Mouse (Mus musculus) gastrocnemius, adult 8-10 months (tissue): Measurements from ENCODE around the gene Igdcc3. TPM values are rescaled to one million over a fixed set of nuclear protein-coding genes. Genes with fewer than 3 reads are reported as not detected.
"Not testable (repeated sequence)": the region's sequence is repeated elsewhere in the genome, so short reads cannot be mapped to it uniquely, and the experiment has no call there.

Experiments used
- DNase-seq, 2 experiments: peaks; one replicate each; pipeline ENCODE4 v3.0.0; 2022; ENCODE audit warnings: low spot score in 2 of 2
- total RNA-seq, 4 experiments: library from RNA; stranded (reverse); gene quantifications; 2 replicates each; pipeline ENCODE4 v1.2.4; 2022

Igdcc3 gene
- total RNA-seq, 4 experiments from 2014 or later: 0.10 to 0.17 (median 0.12) TPM

DNA sequence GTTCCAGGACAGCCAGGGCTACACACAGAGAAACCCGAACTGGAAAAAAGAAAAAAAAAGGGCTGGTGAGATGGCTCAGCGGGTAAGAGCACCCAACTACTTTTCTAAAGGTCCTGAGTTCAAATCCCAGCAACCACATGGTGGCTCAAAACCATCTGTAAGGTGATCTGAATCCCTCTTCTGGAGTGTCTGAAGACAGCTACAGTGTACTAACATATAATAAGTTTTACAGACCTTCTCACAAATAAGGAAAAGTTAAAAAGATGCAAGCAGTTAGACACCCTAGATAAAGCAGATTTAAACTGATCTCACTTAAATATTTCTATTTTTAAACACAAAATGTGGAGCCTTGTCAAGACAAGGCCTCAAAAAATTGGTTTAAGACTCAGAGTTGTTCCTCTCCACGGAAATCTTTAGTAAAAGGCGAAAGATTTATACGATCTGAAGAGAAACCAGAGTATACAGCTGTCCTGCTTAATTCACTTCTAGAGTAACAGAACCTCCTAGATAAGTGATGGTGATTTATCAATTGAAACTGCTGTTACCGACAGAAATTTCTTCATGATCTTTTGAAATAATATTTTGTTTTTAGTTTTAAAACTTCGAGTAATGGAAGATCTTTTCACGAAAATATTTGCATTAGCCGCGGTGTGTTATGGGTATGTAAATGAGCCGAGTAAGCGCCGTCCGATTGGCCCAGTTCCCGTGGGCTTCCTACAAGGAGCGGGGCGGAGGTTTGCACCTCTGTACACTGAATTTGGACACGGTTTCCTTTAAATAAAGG lies 60.6 kb downstream of the Igdcc3 start:
- DNase-seq: peak; percentile 72 to 84

DNA sequence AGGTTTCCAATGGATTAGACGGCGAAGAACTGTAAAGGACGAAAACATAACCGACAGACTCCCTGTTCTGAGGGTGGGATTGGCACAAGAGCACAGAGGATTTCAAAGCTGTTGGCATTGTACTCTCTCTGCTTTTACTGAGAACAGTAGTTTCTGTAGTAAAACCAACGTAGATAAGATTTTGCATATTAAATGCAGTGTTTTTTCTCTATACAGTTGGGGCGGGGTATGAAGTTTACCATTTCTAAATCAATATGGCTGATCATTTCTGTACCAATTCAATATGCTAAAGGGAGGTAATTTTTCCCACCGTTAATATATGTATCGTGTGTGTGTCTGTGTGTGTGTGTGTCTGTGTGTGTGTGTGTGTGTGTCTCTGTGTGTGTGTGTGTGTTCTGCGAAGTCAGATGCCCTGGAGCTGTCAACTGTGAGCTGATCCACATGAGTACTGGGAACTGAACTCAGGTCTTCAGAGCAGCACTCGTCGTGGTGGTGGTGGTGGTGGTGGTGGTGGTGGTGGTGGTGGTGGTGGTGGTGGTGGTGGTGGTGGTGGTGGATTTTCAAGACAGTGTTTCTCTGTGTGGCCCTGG lies 61.3 kb downstream of the Igdcc3 start:
- DNase-seq: no peak

DNA sequence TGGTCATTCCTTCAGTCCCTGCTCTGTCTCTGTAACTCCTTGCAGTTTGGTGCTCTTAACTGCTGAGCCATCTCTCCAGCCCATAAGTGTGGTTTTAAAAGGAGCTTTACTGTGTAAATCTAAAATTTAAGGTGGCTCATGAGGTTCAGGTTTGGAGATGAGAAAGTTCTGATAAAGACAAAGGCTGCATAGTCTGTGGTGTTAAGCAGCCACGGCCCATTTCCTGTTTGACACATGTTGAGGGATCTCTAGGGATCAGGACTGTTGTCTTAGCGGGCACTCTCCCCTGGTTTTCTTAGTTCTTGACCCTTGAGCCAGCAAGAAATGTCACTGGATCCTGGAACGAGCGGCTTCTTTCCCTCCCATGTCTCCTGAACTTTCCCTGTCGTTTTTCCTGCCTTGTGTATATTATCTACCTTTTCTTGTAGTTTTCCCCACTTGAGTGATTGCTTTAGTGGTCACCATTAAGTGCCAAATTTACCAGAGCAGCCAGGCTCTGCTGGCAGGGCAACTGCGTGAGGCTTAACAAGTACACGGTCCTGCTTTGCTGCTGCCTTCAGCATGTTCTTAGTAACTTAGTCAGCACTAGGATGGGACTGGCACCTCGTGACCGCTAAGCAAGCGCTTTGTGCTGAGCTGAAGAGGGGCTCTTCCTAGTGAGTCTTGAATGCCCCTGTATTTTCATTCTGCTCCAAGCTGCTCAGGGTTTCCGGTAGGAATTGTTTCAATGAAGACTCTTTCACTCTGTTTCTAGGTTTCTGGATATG lies 64.2 kb downstream of the Igdcc3 start:
- no peak for DNase-seq

DNA sequence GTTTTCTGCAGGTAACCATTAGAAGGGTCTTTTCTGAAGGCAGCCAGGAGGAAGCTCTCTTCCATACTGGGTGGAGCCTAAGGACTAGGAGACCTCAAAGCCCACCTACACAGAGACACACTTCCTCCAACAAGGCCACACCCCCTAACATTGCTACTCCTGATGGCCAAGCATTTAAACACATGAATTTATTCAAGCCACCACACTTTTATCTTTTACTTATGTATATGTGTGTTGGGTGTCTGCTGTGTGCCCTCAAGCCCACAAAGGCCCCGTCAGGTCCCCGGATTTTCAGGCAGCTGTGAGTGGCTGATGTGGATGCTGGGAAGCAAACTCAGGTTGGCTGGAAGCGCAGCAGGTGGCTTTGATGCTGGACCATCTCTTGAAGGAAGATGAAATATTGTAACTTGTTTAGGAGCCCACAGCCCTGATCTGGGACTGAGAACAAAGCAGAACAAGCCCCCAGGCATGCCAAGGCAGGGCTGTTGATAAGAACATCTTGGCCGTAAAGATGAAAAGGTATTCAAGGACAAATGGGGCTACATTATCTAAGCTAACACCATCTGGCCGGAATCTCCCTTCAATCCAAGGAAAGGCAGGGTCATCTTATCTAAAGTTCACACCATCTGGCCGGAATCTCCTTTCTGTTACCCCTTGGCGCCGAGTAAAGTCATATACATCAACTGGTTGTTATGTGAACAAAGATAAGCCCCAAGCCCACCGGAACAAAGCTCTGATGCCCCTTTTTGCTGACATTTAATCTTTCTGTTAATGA lies 66.2 kb downstream of the Igdcc3 start:
- DNase-seq: not testable (repeated sequence)

DNA sequence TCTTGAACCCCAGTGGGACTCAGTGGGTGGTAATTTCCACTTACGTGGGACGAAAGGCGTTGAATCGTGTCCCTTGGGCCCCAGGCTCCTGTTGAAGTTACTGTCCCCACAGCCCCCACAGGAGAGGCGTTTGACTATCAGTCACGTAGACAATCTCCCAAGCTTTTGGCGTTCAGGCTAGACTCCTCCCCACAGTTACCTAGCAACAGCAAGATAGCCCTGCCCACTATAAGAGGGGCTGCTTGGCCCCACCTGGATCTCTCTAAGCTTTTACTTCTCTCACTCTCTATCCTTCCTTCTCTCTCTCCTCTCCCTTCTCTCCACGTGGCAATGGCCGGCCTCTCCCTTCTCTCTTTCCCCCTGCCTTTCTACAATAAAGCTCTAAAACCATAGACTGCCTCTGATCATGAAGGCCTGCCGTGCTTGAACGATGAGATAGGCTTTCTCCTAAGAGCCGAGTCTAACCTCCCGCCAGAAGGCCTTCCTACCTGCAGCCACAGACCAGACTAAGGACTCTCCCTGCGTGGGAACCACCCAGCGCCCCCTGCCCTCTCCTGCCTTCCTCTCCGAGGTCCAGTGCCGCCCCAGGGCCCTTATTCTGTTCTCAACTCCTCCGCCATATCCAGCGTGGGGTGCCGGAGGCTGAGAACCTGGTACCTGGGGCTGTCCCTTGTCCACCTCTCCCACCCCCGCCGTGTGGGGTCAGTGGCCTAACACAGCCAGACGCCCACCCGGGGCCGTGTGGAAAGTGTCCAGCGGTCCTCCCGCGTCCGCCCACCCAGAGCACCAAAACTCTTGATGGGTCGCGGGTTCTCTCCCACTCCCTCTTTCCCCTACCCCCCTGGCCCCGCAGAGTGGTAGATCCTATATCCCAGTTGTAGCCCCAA lies 67.5 kb downstream of the Igdcc3 start:
- DNase-seq: no peak

DNA sequence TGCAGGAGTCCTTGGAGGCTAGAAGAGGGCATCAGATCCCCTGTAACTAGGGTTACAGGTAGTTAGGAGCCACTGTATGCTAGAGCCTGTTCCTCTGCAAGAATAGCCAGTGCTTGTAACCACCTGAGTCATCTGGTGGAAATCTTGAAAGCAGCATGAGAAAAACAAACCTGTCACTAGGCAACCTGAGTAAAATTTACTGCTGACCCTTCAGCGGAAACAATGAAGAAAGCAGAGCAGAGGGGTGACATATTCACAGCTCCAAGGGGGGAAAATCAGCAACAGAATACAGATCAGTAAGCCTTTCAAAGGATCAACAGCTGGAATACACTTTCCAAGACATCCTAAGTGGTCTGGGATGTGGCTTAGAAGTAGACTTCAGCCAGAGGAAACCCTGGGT lies 70.6 kb downstream of the Igdcc3 start:
- DNase-seq: no peak

DNA sequence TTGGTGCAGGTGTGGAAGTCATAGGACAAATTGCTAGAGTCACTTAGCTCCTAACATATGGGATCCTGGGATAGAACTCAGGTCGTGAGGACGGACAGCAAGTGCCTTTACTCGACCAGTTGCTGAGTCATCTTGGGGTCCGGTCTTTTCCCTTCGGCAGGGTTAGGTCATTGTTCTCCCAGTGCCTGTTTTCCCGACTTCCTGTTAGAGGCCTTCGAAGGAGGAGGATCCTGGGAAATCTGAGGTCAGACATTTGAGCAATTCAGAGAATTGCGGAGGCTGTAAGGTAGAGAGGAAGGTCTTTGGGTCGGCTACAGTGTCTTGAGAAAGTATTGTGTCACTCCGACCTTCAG lies 73.4 kb downstream of the Igdcc3 start:
- no peak for DNase-seq

DNA sequence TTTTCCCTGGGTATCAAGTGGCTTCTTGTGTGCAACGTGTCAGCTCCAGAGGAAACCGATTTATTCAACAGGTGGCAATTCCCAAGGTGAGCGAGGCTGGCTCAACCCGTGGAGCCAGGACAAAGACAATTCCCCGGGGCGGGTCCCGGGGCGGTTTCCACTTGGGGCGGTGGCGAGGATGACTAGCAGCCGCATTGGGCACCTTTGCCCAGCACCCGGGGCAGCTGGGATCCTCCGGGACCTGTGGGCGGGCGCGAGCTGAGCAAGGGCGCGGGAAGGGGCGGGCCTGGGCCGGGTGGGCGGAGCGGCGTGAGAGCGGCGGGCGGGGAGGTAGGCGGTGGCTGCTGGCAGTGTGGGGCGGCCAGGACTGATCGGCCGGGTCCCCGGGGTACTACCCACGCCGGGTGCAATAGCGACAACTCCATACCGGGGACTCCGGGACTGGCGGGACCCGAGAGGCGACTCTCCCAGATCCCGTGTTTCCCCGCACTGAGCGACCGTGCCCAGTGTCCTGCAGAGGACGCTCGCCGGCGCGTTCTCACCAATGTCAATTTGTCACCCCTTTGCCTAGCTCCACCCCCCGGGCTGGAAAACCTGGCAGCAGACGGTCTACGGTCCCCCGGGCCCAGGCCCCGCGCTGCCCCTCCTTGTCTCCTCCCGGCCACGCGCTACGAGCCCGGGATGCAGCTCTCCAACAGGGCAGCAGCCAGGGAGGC lies 73.9 kb downstream of the Igdcc3 start:
- peak; percentile 88 to 90 for DNase-seq

DNA sequence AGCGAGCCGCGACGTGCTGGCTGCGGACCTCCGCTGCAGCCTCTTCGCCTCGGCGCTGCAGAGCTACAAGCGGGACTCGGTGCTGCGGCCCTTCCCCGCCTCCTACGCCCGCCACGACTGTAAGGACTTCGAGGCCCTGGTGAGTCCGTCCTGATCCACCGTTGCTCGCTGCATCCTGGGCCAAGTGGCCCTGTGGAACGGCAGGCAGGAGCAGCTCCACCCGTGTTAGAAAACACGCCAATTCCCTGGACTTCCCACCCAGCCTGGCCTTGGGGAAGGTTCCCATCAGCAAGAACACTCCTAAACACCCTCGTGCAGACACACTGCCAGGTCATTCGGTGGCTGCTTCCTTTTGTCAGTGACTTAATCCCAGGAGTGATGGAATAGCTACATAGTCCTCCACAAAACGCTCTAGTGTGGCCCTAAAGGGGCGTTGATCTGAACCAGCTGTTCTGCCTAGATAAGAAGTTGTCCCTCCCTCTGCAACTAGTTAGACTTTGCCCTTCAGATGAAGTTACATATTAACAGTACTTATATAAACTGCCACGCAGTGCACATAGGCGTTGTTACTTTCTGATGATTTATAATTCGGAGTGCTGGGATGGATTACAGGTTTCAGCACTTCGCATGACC lies 74.6 kb downstream of the Igdcc3 start:
- DNase-seq: no peak

DNA sequence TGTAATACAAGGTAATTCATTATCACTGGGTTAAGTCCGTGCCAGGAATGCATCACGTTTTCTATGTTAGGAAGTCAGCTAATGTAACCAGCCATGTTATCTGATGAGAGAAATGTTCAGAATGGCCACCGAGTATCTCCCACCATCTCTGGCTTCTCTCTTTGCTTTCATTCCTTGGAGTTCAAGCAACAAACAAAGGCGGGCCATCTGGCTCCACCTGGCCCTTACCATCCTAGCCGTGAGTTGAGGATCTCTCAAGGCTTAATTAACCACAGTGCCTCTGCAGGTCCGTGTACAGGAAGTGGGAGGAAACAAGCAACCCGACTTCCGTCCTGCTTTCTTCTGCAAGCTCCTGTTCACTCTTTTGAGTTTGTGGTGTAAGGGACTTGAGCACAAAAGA lies 76.0 kb downstream of the Igdcc3 start:
- no peak for DNase-seq

DNA sequence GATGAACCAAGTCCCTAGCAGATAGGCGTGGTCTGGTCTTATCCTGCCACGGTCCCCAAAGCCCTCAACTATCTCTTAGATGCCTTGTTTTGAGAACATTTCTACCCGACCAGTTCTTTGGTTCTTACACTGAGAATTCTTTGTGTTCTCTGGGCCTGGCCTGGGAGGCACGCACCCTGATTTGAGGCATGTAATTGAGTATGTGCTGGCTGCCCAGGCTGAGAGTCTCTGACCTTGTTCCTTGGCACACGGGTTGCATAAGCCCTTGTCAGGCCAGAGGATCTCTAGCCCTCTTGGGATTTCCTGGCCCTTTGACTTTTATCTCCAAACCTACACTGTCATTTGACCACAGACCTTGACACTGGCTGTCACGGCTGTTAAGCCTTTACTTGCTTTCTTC lies 76.7 kb downstream of the Igdcc3 start:
- peak; percentile 33 to 55 for DNase-seq

DNA sequence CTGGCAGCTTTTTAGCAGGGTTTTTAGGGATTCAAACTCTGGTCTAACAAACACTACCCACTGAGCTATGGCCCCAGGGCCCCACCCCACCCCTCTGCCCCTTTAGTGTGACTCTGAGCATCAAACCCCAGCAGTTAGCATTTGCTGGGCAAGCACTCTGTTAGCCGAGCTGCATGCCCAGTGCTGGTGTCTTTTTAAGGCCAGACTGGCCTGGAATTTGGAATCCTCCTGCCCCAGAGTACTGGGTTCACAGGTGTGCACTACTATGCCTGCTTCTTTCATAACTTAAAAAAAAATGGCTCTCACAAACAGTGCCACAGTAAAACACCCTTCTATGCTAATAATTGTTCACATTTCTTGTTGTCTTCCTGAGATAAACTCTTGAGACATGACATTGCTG lies 77.9 kb downstream of the Igdcc3 start:
- no peak for DNase-seq

DNA sequence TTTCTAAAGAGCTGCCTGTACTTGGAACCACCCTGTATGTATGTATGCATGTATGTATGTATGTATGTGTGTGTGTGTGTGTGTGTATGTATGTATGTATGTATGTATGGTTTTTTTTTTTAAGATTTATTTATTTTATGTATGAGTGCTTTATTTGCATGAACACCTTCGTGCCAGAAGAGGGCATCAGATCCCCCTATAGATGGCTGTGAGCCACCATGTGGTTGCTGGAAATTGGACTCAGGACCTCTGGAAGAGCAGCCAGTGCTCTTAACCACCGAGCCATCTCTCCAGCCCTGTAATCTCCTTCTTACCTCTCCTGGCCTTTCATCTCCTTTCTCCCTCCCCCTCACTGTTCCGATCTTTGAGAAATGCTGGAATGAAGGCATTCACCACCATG lies 79.4 kb downstream of the Igdcc3 start:
- DNase-seq: not testable (repeated sequence)

DNA sequence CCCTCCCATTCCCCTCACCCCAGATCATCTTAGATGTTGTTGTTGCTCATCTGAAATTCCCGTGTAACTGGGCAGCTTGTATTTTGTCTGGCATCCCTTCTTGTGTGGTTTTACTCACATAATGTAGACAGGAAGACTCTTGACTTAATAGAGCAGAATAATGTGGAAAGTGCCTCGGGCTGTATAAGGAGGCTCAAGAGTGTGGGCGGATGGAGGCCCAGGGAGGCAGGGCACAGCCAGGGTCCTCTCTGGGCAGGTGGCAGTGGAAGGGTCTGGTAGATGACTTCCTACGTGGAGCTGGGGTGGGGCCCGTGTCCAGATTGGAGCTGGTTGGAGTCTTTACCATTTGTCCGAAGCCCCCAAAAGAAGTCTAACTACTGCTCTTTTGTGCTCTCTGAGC lies 82.9 kb downstream of the Igdcc3 start:
- DNase-seq: no peak

DNA sequence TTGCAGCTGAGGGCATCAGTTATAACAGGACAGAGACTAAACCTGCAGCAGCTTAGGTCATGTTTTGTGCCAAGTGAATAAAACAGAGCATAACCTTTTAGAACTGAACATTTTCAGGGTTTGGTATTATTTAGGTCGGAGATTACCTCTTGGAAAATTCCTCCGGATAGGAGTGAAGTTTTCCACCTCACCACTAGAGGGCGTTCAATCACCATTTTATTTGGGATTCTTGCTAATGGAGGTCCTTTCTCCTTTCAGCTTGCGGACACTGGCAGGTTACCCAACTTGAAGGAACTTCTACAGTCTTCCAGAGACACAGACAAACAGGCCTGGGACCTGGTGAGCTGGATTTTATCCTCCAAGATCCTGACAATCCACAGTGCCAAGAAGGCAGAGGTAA lies 84.8 kb downstream of the Igdcc3 start:
- DNase-seq: no peak

DNA sequence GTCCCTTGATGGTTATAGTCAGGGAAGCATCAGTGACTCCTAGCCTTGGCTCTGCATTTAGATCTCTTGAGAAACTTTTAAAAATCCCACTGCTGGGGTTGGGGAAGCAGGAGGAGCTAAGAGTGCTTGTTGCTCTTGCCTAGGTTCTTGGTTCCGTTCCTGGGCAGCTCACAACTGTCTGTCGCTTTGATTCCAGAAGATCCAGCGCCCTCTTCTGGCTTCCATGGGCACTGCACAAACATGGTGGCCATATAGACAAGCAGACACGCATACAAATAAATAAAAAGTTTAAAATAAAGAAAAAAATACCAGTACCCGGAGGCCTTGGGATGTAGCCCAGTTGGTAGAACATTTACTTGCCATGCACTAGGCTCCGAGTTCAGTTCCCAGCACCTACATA lies 89.3 kb downstream of the Igdcc3 start:
- no peak for DNase-seq

DNA sequence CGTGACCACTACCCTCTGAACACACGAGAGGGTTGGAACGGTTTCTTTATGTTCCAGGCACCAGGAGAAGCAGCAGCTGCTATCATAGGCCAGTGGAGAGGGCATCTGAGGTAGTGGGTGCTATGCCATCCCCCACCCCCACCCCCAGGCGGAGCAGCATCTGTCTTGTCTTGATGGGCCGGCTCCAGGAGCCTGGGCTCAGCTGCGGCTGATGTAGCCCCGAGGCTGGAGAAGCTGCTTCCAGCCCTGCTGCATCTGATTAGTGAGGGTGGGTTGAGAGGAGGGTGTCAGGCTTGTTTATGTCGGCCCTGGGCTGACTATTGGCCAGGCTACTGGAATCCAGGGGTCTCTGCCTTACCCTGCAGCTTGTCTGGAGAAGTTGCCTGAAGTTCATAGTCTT lies 90.3 kb downstream of the Igdcc3 start:
- DNase-seq: no peak

DNA sequence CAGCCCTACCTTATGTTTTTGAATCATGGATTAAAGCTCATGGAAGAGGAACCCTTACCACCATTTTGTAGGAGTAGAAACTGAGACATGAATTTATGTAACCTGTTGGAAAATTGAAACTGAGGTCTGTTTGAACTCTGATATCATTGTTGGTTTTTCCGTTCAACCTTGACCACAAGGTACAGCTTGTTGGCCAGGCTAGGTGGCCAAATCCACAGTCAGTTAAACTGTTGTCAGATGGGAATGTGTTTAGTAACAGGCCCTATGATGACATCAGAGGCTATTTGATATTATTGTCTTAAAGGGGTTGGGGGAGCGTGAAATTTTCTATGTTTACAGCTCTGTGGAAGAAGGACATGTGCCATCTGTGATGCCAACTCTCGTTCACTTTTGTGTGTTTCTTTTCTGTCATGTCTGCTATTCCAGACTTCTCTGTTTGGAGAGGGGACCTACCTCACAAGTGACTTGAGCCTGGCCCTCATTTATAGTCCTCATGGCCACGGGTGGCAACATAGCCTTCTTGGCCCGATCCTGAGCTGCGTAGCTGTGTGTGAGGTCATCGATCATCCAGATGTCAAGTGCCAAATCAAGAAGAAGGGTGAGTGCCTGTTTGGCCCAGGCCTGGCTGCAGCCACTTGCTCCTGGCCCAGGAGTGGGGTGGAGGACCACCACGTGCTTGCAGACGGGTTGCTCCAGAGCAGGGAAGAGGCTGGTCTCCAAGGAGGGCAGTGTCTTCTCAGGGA lies 92.4 kb downstream of the Igdcc3 start:
- DNase-seq: no peak

DNA sequence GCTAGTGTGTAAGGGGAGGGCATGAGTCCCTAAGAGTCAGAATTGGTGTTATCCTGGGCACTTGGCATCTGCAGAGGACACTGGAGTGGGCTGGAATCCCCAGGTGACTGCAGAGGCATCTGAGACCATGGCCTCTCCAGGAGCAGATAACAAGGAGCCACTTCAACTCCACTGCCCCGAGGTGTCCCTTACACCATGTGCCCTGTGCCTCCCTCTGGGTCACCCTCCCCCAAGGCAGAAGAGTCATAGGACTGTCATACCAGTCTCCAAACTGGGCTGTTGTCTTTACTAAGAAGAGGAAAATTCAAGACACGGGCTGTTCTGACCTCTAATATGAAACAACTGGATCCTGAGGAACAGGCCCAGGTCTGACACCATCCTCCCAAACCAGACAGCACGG lies 93.7 kb downstream of the Igdcc3 start:
- no peak for DNase-seq
